ENCODE assay signal across 7 mouse cellular contexts in genomic region chr6:128802999-128803857, GRCm38 (mm10). TPM values are rescaled to one million over a fixed set of nuclear protein-coding genes. Genes with fewer than 3 reads are reported as not detected.
DNase-seq lines count a peak whose midpoint lies in the region; ATAC-seq lines count a peak whose summit lies in the region.

No protein-coding gene starts in this region.

- 10% methylated on average over 26 of the region's 26 CpGs for WGBS in embryonic facial prominence, embryonic 11.5 days
- WGBS in limb, embryonic 10.5 days, result 10% methylated on average over 26 of the region's 26 CpGs
- 6% methylated on average over 26 of the region's 26 CpGs for WGBS in midbrain, embryonic 13.5 days

- DNase-seq in adrenal gland, postnatal 14 days, result peak; percentile 96
- DNase-seq in embryonic facial prominence, embryonic 11.5 days (ENCODE audit: low spot score), result peak; percentile 96
- peak; percentile 97 for DNase-seq in kidney, adult 11 months
- peak; percentile 99 for DNase-seq in limb, embryonic 10.5 days (ENCODE audit: low spot score)
- peak; percentile 96 for DNase-seq in spleen, adult 12 weeks (ENCODE audit: low spot score)

- H3K4me1 ChIP-seq in embryonic facial prominence, embryonic 11.5 days (ENCODE audit: control insufficient read depth, insufficient read depth, low read length), result no peaks in the 10 kb centered on the region
- peaks cover 8% of the 10 kb centered on the region for H3K4me1 ChIP-seq in limb, embryonic 10.5 days
- H3K4me1 ChIP-seq in midbrain, embryonic 13.5 days (replicated peaks), result peaks cover 3% of the 10 kb centered on the region

- H3K9me3 ChIP-seq in embryonic facial prominence, embryonic 11.5 days (replicated peaks; ENCODE audit: control insufficient read depth, low read length), result no peaks in the 10 kb centered on the region
- H3K9me3 ChIP-seq in limb, embryonic 10.5 days (replicated peaks), result no peaks in the 10 kb centered on the region
- H3K9me3 ChIP-seq in midbrain, embryonic 13.5 days, result no peaks in the 10 kb centered on the region

- peak overlapping the region; percentile 48 for H3K4me2 ChIP-seq in embryonic facial prominence, embryonic 11.5 days (ENCODE audit: low read depth, low read length)
- H3K4me2 ChIP-seq in midbrain, embryonic 13.5 days (replicated peaks), result peak overlapping the region; percentile 60

- no peaks in the 10 kb centered on the region for H3K27me3 ChIP-seq in embryonic facial prominence, embryonic 11.5 days (ENCODE audit: control insufficient read depth, insufficient read depth, low read length)
- no peaks in the 10 kb centered on the region for H3K27me3 ChIP-seq in limb, embryonic 10.5 days (ENCODE audit: low read depth, poor library complexity, severe bottlenecking)
- H3K27me3 ChIP-seq in midbrain, embryonic 13.5 days, result no peaks in the 10 kb centered on the region

- peak overlapping the region; percentile 43 for H3K4me3 ChIP-seq in embryonic facial prominence, embryonic 11.5 days (ENCODE audit: low read depth, low read length)
- H3K4me3 ChIP-seq in limb, embryonic 10.5 days, result peak overlapping the region; percentile 53
- peak overlapping the region; percentile 48 for H3K4me3 ChIP-seq in midbrain, embryonic 13.5 days (replicated peaks)

- ATAC-seq in embryonic facial prominence, embryonic 11.5 days (replicated peaks; ENCODE audit: insufficient number of reproducible peaks, low FRiP score, low TSS enrichment, low read depth), result peak; percentile 95
- ATAC-seq in granulocyte monocyte progenitor cell, adult 5-6 weeks (replicated peaks; ENCODE audit: poor library complexity, severe bottlenecking), result peak; percentile 75
- peak; percentile 94 for ATAC-seq in midbrain, embryonic 13.5 days

- H3K27ac ChIP-seq in embryonic facial prominence, embryonic 11.5 days (replicated peaks; ENCODE audit: low read depth, low read length), result no peak overlapping the region
- peak overlapping the region; percentile 72; the same call in 1 of the 2 replicates for H3K27ac ChIP-seq in limb, embryonic 10.5 days
- H3K27ac ChIP-seq in midbrain, embryonic 13.5 days, result peak overlapping the region; percentile 82

- H3K36me3 ChIP-seq in embryonic facial prominence, embryonic 11.5 days (replicated peaks; ENCODE audit: control insufficient read depth, insufficient read depth, low read depth, low read length), result no peaks in the 10 kb centered on the region
- no peaks in the 10 kb centered on the region for H3K36me3 ChIP-seq in limb, embryonic 10.5 days
- no peaks in the 10 kb centered on the region for H3K36me3 ChIP-seq in midbrain, embryonic 13.5 days

- no peak overlapping the region; the same call in 1 of the 2 replicates for H3K9ac ChIP-seq in embryonic facial prominence, embryonic 11.5 days (replicated peaks; ENCODE audit: low read length)
- H3K9ac ChIP-seq in midbrain, embryonic 13.5 days (replicated peaks), result peak overlapping the region; percentile 65

RNA-seq across cellular contexts. Expression of gene Klrb1c, which starts 14.2 kb away (rescaled TPM):
- 0.30 and 0.68 TPM in 2 replicates for total RNA-seq in adrenal gland, postnatal 14 days (2021)
- 0.17 TPM in 1 of 2 replicates, not detected in the other for polyA plus RNA-seq in embryonic facial prominence, embryonic 11.5 days (2014; fragmentation: Nextera tagmentation; extraction: Ambion mirVana)
- not detected in 2 replicates for total RNA-seq in granulocyte monocyte progenitor cell, adult 5-6 weeks (2014; fragmentation: Nextera tagmentation)
- total RNA-seq in granulocyte monocyte progenitor cell, adult 5-6 weeks (2017), result 0.34 and 1.0 TPM in 2 replicates
- polyA plus RNA-seq in limb, embryonic 10.5 days (2016; fragmentation: Nextera tagmentation; extraction: Ambion mirVana), result not detected in 2 replicates
- polyA plus RNA-seq in midbrain, embryonic 13.5 days (2015; fragmentation: Nextera tagmentation; extraction: Ambion mirVana), result not detected in 2 replicates

RNA-seq across cellular contexts. Expression of gene Gm44511, which starts 22.9 kb away (rescaled TPM):
- not detected in 2 replicates for total RNA-seq in adrenal gland, postnatal 14 days (2021)
- polyA plus RNA-seq in embryonic facial prominence, embryonic 11.5 days (2014; fragmentation: Nextera tagmentation; extraction: Ambion mirVana), result not detected in 2 replicates
- total RNA-seq in granulocyte monocyte progenitor cell, adult 5-6 weeks (2014; fragmentation: Nextera tagmentation), result not detected in 2 replicates
- not detected in 2 replicates for total RNA-seq in granulocyte monocyte progenitor cell, adult 5-6 weeks (2017)
- not detected in 2 replicates for polyA plus RNA-seq in limb, embryonic 10.5 days (2016; fragmentation: Nextera tagmentation; extraction: Ambion mirVana)
- not detected in 2 replicates for polyA plus RNA-seq in midbrain, embryonic 13.5 days (2015; fragmentation: Nextera tagmentation; extraction: Ambion mirVana)

RNA-seq across cellular contexts. Expression of gene Klrb1b, which starts 22.9 kb away (rescaled TPM):
- total RNA-seq in adrenal gland, postnatal 14 days (2021), result 1.5 TPM in 1 of 2 replicates, not detected in the other
- not detected in 2 replicates for polyA plus RNA-seq in embryonic facial prominence, embryonic 11.5 days (2014; fragmentation: Nextera tagmentation; extraction: Ambion mirVana)
- total RNA-seq in granulocyte monocyte progenitor cell, adult 5-6 weeks (2014; fragmentation: Nextera tagmentation), result not detected in 2 replicates
- total RNA-seq in granulocyte monocyte progenitor cell, adult 5-6 weeks (2017), result 0.09 TPM in 1 of 2 replicates, not detected in the other
- polyA plus RNA-seq in limb, embryonic 10.5 days (2016; fragmentation: Nextera tagmentation; extraction: Ambion mirVana), result not detected in 2 replicates
- polyA plus RNA-seq in midbrain, embryonic 13.5 days (2015; fragmentation: Nextera tagmentation; extraction: Ambion mirVana), result not detected in 2 replicates
